Mouse (Mus musculus): ENCODE data around the gene Itgb2l.
"Not testable (repeated sequence)": the region's sequence is repeated elsewhere in the genome, so short reads cannot be mapped to it uniquely, and the experiment has no call there.

The Itgb2l gene

DNA sequence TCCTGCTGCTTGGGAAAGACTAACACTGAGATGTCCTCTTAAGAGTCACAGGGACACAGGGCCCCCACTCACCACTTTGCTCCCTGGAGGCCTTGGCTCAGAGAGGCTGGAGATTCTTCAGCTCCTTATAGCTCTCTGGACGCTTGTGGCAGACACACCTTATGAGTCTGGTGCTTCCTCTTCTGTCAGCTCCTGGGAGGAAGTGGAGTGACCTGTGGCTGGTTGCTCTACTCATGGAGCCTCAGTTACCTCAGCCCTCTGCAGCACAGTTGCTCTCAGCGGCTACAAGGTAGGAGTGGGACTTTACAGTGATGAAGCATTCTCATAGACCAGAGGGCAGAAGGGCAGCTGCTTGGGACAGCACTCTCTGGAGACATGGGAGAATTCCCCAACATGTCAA is at the start of gene Itgb2l:
Gene Itgb2l (minus strand): TSS at position 152 of the 400 bp plus-strand sequence.
- DNase-seq (ENCODE audit: low spot score): no peak

- no peak for DNase-seq (ENCODE audit: low spot score)
Observed at GRCm38 (mm10) chr16:96491530-96491929, 48.1 kb upstream of the Itgb2l start.

DNA sequence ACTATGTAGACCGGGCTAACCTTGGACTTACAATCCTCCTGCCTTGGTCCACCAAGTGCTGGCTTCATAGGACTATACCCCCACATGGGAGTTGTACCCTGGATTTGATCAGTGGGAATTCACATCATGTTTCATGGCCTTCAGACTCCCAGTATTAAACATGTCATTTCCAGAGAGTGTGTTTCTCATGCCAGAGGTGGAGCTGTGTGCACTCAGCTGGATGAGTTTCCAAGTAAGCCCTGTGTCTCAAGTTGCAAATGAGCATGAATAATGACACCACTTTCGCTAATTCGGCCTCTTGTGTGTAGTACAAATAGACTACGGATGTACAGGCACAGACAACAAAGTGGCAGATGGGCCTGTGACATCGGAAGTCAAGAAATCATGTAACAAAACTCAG is 44.6 kb upstream of the Itgb2l start:
- no peak for DNase-seq (ENCODE audit: low spot score)

DNA sequence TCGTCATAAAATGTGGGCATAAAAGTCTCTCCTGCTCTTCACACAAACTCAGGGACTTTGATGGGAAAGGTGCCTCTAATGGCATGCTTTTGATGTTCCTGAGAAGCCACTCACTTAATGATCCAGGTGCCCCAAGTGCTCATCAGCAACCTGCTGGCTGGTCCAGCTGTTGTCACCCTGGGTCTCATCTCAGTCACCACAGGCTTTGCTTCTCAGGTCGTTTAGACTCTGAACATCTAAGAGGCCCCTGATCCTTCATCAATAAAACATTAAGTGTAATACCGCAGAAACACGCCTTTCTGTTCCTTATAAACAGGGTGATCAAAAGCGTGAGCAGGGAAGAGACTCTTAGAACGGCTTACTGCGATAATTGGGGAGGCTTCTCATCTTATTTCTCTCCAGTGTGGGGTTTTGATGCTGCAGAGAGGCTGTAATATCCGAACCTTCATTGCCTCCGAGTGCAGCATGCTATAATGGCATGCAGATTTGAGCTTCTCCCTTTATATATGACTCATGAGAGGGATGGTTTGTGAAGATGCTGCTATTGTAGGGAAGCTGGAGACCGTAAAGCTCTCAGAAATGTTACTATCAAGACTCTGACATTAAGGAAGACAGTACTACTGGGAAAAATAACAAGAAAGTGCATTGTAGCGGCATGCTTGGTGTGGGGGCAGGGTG is 43.7 kb upstream of the Itgb2l start:
- DNase-seq (ENCODE audit: low spot score): no peak

GRCm38 (mm10) chr16:96481791-96482190 is 38.4 kb upstream of the Itgb2l start:
- DNase-seq (ENCODE audit: low spot score): no peak

GRCm38 (mm10) chr16:96474185-96474584 is 30.8 kb upstream of the Itgb2l start:
- no peak for DNase-seq (ENCODE audit: low spot score)

- DNase-seq (ENCODE audit: low spot score): no peak
Observed at GRCm38 (mm10) chr16:96472816-96473215, 29.4 kb upstream of the Itgb2l start.

DNA sequence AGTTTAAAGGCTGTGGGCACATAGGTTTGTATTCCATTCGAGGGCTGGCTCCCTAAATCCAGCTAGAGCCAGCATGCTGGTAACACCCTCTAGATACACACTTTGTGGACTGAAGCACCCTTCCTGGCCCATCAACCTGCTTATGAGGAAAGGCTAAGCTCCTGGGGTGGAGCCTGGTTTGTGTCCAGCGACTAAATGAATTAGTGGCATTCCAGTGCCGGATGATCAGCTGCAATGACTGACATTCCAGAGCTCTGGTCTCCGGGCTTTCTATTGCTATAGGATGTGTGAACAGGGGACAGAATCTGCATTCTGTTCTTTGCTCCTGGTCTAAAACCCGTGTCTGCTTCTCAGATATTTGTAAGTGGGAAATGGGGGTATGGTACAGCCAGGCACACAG is 28.9 kb upstream of the Itgb2l start:
- no peak for DNase-seq (ENCODE audit: low spot score)

- DNase-seq (ENCODE audit: low spot score): no peak
Observed at GRCm38 (mm10) chr16:96469640-96470039, 26.2 kb upstream of the Itgb2l start.

GRCm38 (mm10) chr16:96468698-96469097 is 25.3 kb upstream of the Itgb2l start:
- peak; percentile 29 for DNase-seq (ENCODE audit: low spot score)

DNA sequence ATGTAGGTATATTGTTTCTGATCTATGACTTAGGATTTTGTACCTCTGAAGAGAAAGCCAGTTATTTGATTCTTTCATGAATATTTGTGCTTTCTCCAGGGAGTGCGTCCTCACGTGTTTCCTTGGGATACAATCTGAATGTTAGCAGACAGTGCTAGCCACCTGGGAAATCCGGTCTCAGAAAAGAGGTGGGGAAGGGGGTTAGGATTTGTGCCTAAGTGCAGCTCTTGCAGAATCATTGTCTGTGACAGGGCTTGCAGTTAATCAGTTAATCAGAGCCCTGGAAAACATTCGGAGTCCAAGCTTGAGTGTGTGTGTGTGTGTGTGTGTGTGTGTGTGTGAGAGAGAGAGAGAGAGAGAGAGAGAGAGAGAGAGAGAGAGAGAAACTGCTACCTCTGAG is 24.6 kb upstream of the Itgb2l start:
- DNase-seq (ENCODE audit: low spot score): no peak

DNA sequence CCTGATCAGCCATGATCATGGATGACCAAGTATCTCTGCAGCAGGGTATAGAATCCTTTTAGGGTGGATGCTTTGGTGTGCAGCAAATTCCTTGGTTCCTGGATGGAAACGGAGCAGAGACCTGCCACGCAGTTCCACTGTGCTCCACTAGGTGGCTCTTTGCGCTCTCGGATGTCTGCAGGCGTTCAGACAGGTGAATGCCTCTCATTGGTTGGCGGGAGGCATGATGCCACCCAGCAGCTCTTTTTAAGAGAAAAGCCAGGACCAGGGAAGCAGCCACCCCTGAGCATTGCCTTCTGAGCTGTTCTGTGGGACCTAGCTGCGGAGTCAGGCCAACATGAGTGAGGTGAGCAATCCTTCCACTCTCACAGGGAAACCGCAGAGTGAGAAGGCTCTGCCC is 24.0 kb upstream of the Itgb2l start, which contains the start of gene Pcp4:
Gene Pcp4 (plus strand): TSS at position 162 of the 400 bp plus-strand sequence.
- DNase-seq (ENCODE audit: low spot score): peak; percentile 67

- no peak for DNase-seq (ENCODE audit: low spot score)
Observed at GRCm38 (mm10) chr16:96460788-96461187, 17.4 kb upstream of the Itgb2l start.

DNA sequence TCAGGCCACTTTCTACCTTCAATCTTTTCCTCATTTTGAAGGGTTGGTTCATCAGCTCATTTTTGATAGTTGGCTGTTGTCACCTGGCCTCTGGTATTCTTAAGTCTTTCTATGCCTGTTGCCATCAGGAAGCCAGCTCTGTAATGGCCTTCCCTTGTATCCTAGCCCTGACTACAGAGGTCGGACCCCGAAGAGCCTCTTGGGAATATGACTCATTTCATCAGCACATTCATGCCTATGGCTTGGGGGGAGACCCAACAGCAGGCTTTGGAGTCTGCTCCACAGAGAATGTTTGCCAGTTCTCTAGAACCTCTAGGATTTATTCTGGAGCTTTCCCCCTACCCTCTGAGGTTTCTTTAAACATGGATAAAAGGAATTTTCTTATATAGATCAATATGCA is 15.9 kb upstream of the Itgb2l start:
- no peak for DNase-seq (ENCODE audit: low spot score)

DNA sequence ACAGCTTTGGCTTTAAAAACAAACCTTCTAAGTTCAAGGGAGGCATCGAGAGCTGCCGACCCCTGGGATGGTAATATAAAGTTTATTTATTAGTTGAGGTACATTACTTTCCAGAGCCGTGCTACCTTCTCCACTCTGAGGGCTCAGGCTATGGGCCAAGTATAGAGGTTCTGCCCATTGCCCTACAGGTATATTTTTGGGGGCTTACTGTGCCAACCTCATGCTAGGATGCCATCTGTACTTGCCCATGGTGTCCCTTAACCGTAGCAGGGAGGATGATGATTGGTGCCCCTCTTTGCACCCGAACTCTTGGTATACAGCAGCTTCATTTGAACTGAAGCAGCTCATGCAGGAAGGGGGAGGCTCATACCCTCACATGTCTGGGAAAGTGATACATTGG is 14.2 kb upstream of the Itgb2l start:
- DNase-seq (ENCODE audit: low spot score): no peak

DNA sequence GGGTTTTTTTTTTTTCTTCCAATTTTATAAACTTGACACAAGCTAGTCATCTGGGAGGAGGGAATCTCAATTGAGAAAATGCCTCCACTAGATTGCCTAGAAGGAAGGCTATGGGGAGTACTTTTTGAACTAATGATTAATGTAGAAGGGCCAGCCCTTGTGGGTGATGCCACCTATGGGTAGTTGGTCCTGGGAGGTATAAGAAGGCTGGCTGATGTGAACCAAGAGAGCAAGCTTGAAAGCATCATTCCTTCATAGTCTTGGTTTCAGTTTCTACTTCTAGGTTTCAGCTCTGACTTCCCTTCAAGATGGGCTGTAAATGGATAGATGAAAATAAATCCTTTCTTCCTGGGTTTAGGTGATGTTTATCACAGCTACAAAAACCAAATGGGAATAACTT is 10.7 kb upstream of the Itgb2l start:
- DNase-seq (ENCODE audit: low spot score): no peak

DNA sequence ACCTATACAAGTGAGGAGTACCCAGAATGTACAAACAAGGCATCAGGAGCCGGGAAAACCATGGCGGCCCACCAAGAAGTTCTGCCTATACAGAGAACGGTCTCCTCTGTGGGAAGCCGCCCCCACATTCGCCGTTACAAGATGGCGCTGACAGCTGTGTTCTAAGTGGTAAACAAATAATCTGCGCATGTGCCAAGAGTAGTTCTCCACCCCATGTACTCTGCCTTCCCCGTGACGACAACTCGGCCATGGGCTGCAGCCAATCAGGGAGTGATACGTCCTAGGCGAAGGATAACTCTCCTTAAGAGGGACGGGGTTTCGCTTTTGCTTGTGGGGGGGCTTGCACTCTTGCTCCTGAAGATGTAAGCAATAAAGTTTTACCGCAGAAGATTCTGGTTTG is 7.5 kb upstream of the Itgb2l start:
- not testable (repeated sequence) for DNase-seq (ENCODE audit: low spot score)

DNA sequence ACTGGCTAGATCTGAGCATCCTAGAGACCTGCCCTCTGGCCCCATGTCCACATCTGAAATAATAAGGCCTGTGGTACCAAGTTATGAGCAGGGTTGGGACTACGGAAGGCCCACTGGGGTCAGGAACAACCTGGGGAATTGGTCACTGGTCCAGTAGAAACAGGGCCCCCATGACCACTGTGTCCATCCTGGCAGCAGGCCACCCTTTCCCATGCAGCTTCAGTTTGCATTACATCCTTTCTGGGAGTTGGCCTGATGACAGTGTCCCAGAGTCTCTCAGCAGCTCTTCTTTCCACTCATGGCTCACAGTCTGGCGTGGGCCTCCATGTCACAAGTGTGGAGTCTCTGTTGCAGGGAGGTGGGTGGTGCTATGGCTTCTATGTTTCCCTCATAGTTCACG is 1.6 kb downstream of the Itgb2l start:
- no peak for DNase-seq (ENCODE audit: low spot score)

GRCm38 (mm10) chr16:96440871-96441270 is 2.5 kb downstream of the Itgb2l start:
- DNase-seq (ENCODE audit: low spot score): no peak

GRCm38 (mm10) chr16:96439682-96440081 is 3.7 kb downstream of the Itgb2l start:
- DNase-seq (ENCODE audit: low spot score): no peak

DNA sequence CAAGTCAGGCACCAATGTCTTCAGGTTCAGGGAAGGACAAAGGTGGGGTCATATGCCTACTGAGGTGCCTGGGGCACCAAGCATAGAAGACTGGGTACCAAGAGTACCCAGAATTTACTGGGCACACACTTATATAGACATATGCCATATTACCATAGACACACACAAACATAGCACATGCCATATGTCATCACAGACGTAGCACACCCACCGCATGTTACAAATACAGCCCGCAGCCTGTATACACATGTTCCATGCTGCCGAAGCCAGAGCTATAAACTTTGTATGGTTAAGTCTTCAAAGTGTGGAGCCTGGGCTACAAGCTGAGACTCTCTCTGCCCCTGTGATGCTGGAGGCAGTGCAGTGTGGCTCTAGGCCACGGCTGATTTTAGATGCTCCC is 4.5 kb downstream of the Itgb2l start:
- no peak for DNase-seq (ENCODE audit: low spot score)

DNA sequence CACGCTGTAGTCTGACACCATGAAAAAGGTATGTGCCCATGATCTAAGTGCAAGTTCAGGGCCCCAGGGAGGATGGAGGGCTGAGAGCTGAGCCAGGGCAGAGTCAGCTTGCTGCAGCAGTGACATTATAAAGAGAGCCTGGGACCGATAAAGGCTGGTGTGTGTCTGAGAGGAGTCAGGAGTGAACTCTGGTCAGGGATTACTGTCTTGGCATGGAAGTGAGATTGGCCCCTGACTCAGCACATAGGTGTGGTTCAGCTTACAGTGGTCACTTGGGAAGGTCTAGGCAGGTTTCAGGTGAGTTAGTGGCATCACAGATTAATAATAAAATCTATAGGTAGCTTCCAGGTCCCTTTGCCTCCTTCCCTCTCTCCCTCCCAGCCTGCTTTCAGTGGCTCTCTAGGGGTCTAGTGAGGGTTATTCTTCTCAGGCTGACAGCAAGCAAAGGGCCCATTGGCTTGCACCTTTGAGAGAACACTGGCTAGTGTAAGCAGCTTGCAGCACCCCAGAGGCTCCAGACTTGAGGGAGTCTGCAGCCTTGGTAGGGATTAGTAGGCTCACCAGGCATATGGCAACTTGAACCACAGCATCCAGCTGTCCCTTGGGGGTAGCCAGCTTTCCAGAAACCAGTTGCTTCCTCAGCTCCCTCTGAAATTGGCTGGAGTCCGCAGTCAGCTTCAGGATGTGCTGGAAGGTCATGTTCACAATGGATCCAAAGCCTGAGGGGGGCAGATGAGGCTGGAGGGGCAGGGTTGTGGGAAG is 9.2 kb downstream of the Itgb2l start:
- DNase-seq (ENCODE audit: low spot score): no peak

DNA sequence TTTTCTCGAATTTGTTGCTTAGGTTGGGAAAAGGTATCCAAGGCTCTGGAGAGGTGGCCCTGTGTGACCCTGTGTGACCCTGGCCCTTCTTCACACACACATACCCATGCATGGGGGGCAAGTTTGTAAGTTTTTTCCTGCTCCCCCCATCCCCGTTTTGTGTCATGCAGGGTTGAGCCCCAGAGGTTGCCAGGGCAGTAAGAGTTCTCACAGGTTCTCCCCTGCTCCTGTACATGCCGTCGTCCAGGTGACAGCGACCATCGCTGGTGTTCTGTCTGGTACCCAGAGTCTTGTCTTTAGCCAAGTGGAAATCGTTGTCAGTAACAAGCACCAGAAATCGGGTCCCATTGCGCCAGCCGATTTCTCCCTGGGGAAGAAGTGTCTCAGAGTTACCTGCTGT is 10.2 kb downstream of the Itgb2l start:
- no peak for DNase-seq (ENCODE audit: low spot score)

DNA sequence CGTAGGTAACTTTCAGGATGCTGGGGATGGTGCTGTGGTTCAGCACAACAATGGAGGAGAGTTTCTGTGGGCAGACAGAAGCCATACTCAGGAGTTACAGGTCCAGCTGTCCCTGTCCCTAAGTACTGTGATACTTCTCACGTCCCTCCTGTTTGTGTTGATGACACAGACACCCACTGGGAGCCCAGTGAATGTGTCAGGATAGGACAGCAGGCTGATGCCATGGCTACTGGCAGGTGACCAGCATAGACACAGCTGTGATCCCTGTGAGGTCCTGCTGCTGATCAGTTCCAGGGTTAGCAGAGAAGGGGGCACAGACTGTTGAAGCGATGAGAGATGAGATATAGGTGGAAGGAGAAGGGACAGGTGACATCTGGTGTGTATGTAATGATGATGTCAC is 14.4 kb downstream of the Itgb2l start:
- no peak for DNase-seq (ENCODE audit: low spot score)

All from ovary, postnatal 14 days (tissue).